Mouse (Mus musculus) heart, postnatal 36 days (tissue): ENCODE results near the gene Vsir. TPM values are rescaled to one million over a fixed set of nuclear protein-coding genes. Genes with fewer than 3 reads are reported as not detected.
A peak's percentile ranks its signal among the peaks of the same experiment; 100 is the strongest.

Experiments
- DNase-seq, 2 experiments: peaks; one replicate each; pipeline ENCODE4 v3.0.0; 2021 to 2022
- intact Hi-C: fragments of 180-260 bp; cut with DNase I; formaldehyde crosslinking; loops from one replicate; pipeline ENCODE4 v1.15.1; 2025
- total RNA-seq, 2 experiments: library from RNA; stranded (reverse); gene quantifications; 2 replicates each; pipeline ENCODE4 v1.2.3; 2021

Gene Vsir
- total RNA-seq, 2 experiments from 2014 or later: 17.6 to 27.0 TPM

- intact Hi-C loops: no loop called here
- no peak for DNase-seq
Measured at GRCm38 (mm10) chr10:60379419-60379957, 32.8 kb downstream of the Vsir start.

DNA sequence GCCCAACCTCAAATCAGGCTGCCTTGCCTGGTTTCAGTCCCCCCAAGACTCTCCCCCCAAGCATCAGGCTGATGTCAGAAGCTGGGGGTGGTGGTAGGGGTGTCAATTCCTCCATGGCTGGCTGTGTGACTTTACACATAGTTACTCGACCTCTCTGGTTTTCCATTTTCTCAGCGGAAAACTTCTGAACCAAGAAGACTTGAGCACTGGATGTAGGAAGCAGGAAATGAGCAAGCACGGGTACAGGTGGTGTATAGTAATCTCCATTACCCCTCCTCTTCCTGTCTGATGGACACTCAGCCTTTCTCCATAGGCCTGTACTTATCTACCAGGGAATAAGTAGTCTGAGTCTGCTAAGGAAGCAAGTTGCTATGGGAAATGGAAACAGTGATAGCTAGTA lies 33.6 kb downstream of the Vsir start:
- no peak for DNase-seq
- intact Hi-C loops: loop anchor here (5.0 kb wide), 1 partner anchor 33 kb away; the partner anchor contains the start of gene Vsir

DNA sequence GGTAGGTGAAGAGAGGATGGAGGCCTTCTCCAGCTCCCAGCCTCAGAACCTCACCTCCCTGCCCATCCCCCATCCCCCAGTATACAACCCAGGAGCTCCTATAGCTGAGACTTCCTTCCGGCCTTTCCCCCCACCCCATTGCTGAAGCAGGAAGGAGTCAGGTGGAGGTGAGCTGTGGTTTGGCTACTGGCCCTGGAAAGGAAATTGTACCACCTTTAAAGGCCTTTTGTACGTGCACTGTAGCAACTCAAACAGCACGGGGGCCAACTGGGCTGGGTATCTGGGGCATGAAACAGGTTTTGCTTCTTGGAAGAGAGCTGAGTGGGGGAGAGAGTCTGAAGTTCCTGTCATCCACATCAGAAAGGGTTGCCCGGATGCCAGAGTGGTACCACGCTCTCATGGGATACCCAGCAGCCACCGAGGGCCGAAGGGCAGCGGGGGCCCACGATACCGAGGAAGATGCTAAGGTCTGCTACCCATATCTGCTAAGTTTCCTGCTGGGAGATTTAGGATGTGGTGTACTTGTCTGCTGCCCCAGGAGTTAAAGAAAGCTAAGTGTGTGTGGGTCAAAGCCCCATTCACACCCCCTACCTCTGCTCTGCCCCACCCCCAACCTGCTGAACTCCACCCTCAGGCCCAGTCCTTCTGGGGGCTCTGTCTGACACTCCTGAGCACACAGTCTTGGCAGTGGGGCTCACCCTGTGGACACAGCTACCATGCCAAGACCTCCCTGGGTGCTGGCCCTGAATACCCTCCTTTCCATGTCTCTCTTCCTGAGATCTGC lies 34.7 kb downstream of the Vsir start:
- intact Hi-C loops: loop anchor here (5.0 kb wide), 1 partner anchor 34 kb away; the partner anchor contains the start of gene Vsir
- no peak for DNase-seq

DNA sequence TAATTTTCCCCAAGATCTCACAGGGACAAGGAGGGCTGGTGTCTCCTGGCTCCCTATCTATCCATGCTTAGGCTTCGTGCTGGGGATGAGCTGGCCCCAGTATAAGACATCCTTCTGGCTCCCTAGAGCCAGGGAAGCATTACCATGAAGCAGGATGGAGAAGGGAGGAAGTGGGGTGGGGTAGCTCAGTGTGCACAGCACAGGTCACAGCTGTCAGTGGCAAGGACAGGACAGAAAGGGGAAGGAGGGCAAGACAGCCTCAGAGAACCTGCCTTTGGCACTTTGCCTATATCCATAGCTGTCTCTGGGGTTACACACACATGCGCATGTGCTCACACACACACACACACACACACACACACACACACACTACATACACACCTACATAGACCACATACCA lies 41.7 kb downstream of the Vsir start:
- DNase-seq: no peak
- intact Hi-C loops: no loop called here

DNA sequence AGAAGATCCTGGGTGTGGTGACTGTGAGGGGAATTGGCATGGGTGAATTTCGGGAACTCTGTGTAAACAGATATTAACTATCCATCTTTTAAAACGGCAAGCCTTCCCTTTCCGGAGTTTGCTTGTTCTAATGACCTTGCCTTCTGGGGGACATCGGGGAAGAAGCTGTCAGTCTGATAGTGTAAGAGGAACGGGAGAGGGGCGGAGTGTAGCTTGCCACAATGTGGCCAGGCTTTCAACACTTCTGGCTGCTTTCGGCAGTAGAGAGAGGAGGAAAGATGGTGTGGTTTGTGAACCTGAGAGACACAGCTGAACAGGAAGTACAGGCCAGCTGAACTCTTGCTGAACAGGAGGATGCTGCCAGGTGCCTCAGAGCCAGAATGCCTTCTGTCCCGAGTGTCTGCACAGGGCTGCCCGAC lies 42.8 kb downstream of the Vsir start:
- DNase-seq: no peak
- intact Hi-C loops: no loop called here

DNA sequence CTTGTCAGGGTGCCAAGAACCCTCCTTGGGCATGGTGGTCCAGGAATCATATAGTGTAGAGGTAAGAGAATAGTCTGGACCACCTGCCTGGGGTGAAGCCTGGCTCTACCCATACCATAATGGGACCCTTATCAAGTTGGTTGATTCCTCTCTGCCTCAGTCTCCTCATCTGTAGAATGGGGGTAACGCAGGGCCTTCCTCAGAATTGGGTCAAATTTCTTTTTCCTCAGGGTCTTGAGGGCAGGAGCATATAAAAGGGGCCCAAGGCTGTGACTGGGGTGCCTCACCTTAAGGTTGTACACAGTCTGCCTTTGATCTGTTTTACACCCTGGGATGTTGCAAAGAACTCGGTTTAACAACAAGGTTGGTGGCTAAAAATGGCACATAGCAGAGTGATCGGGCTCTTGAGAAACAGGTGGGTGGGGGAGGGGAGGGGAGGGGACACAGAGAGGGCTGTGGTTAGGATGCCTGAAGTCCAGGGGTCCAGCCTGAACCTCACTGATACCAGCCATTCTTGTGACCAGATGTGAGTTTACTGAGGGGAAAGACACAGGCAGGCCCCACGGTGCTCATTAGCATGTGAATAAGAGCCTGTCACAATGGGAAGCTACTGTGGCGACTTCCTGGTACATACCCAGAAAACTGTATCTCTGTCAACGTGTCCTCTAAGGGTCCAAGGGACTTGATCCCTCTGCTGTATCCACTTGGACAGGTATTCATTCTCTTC lies 43.7 kb downstream of the Vsir start:
- intact Hi-C loops: no loop called here
- no peak for DNase-seq

DNA sequence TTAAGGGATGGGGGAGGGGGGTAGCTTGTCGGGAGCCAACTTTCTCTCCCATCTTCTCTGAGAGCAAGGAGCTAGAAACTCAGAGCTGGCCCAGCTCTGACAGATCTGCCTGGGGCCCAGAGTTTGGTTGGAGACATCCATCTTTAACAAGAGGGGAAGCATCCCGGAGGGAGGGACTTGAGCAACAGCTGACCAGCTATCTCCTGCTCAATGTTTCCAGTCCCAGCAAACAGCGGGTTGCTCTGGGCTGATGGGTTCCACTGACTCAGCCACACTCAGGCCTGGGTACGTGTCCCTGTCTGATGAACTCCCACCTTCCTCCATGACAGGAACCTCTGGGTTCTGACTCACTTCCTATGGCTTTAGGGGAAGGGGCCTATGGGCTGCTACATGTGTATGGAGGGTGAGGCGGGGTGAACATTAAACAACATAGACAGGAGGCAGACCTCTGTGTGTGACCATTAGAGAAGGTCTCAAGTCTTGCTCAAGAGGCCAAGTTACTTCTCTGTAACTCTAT lies 44.3 kb downstream of the Vsir start:
- no peak for DNase-seq
- intact Hi-C loops: no loop called here

GRCm38 (mm10) chr10:60391661-60392060 lies 45.0 kb downstream of the Vsir start:
- intact Hi-C loops: no loop called here
- no peak for DNase-seq

- intact Hi-C loops: no loop called here
- no peak for DNase-seq
Measured at GRCm38 (mm10) chr10:60394936-60395335, 48.3 kb downstream of the Vsir start.

- no peak for DNase-seq
- intact Hi-C loops: loop anchor here (2.0 kb wide), 1 partner anchor 49 kb away; the partner anchor contains the start of gene Vsir
Measured at GRCm38 (mm10) chr10:60395605-60396004, 49.0 kb downstream of the Vsir start.

- intact Hi-C loops: no loop called here
- no peak for DNase-seq
Measured at GRCm38 (mm10) chr10:60398051-60398814, 51.6 kb downstream of the Vsir start.

- intact Hi-C loops: no loop called here
- no peak for DNase-seq
Measured at GRCm38 (mm10) chr10:60399449-60399848, 52.8 kb downstream of the Vsir start, which contains the start of gene Gm17455. Gene Gm17455 (plus strand): TSS chr10:60399726.

DNA sequence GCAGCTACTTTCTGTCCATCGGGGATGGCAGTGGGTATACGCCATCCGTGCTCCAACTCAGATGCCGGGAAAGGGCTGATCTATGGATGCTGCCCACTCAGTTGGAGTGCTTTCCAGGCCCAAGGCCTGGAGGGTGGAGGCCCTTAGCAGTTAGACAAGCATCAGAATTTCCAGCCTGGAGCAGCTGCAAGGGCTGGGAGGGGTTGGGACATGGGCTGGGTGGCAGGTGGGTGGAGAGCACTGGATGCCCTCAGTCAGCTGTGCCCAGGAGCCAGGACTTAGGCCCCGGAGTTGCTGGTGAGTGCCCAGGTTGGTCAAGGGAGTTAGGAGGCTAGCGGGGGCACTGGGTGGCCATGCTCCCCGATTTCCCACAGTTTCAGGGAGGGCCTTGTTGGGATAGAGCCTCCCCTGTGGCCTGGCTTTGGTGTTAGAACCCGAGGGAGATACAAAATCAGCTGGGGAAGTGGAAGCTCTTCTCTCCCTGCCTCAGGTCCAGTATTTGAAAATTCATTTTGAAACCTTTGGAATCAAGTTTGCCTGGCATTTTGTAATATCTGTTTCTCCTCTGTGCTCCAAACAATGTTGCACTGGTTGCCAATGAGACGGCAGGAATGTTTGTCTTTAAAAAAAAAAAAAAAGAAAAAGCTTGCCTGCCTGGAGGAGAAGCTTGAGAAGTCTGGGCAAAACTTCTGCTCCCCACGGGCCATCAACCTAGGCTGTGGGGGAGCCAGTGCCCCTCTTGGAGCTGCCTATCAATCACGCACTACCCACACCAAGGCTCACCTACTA lies 54.0 kb downstream of the Vsir start:
- intact Hi-C loops: no loop called here
- no peak for DNase-seq

DNA sequence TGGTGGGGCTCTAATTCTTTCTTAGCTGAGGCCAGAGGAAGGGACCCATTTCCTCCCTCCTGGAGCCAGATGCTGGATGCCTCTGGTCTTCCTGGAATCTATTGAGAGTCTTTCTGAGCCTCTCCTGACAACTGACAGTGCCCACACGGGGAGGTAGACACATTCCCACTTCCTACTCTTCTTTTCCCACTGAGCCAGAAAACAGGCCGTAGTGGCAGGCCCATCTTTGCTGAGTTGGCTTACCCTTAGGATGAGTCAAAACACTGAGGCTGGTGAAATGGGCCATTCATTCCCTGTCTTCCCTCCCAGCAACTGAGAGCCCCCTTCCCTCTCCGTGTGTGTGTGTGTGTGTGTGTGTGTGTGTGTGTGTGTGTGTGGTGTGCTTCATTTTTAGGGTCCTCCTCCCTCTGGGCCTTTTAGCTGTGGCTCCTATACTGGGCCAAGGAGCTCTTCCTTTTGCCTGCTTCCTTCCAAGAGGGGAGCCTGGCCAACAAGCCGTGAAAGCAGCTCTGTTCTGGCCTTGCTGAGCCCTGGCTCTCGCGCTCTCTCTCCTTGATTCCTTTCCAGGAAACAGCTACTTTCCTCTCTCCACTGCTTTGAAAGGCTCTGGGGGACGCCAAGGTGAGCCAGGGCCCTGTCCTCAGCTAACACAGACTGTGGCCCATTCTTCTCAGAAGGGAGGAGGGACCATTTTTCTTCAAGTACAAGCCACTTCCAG lies 59.0 kb downstream of the Vsir start:
- intact Hi-C loops: loop anchor here (2.0 kb wide), 1 partner anchor 59 kb away; the partner anchor contains the start of gene Vsir
- DNase-seq: peak in 1 of 2 experiments; percentile 42

- intact Hi-C loops: loop anchor here (2.0 kb wide), 3 partner anchors 61 to 349 kb away; partner anchors contain the start of genes Cdh23 and Vsir
Measured at GRCm38 (mm10) chr10:60407831-60408230, 61.2 kb downstream of the Vsir start.

DNA sequence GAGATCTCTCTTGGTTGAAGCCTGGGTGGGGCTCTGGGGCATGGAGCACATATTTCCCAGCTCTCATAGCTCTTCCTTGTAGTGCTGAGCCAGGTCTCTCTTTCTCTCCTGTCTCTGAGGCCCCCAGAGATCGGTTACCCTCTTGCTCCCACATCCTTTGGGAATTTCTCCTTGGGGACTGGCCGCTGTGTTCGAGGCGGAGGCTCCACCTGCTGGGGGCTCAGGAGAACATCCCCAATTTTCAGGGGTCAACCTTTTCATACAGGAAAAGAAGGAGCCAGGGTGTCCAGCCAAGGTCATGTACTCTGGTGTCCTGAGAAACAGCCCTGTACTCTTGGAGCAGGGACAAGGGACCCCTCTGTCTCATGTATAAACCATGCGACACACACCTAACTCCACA lies 65.1 kb downstream of the Vsir start:
- no peak for DNase-seq
- intact Hi-C loops: loop anchor here (1.0 to 10.0 kb wide), 2 partner anchors 106 to 653 kb away; no protein-coding TSS in a partner anchor

More at GRCm38 (mm10) chr10:60407831-60408230, 61.2 kb downstream of the Vsir start:
- DNase-seq: peak; percentile 75 to 76

DNA sequence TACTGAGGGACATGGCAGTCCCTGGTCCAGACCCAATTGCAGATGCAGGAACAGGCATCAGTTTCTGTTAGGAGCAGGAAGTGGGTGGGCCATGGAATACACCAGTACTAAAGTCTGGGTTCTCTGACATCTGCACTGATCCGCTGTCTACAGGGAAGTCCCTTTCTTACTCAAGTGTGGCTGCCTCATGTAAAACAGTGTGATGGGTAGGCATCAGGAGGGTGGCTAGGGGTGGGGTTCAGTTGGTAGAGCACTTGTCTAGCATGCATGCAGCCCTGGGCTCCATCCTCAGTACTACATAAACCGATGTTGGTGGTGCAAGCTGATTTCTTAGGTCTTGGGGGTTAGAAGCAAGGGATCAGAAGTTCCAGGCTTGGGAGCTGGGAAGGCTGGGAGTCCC lies 67.1 kb downstream of the Vsir start:
- DNase-seq: no peak
- intact Hi-C loops: loop anchor here (10.0 kb wide), 1 partner anchor 651 kb away; no protein-coding TSS in a partner anchor

GRCm38 (mm10) chr10:60417041-60417440 lies 70.4 kb downstream of the Vsir start:
- no peak for DNase-seq
- intact Hi-C loops: loop anchor here (10.0 kb wide), 1 partner anchor 648 kb away; no protein-coding TSS in a partner anchor
